Mouse (Mus musculus) C2C12 (cell line): ENCODE results near the gene Zfp809.

ENCODE experiments used
- CTCF ChIP-seq: IDR thresholded peaks from one replicate; pipeline ENCODE4 v1.5.1; 2011; ENCODE audit not compliant: control insufficient read depth, insufficient read depth, insufficient read length
- MYOD1 ChIP-seq: IDR thresholded peaks from one replicate; pipeline ENCODE4 v1.6.1; 2011; ENCODE audit warnings: low read depth; ENCODE audit not compliant: control insufficient read depth, insufficient read length
- MYOG ChIP-seq: IDR thresholded peaks from one replicate; pipeline ENCODE4 v1.6.1; 2011; ENCODE audit not compliant: control insufficient read depth, insufficient read length; ENCODE audit errors: extremely low read depth
- USF1 ChIP-seq: IDR thresholded peaks from one replicate; pipeline ENCODE4 v1.6.1; 2011; ENCODE audit warnings: low read depth, mild to moderate bottlenecking, control low read depth, moderate library complexity

DNA sequence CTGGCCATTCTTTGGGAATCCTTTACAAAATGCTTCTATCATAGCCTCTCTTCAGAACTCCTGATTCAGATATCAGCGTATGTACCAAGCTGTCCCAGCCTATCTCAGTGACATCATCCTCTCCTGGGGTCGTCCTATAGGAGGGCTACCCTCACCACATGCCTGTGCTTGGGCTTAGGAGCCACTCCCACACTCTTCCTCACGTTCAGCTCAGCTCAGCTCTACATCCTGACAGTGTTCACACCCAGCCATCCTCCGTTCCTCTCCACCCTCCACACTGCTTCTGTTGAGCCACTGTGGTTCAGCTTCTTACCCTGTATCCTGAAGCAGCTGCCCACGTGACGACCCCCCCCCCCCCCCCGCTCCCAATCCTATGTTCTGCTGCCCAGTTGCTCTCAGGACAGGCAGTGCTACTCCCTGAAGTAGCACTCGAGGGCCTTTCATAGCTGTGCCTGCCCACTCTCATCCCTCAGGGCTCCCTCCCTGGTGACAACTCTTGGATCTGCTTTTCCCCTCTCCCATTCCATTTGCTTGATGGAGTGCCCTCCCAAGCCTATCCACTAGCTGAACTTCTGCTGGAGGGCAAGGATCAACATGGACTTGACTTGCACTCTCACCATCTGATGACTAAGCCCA lies 7.5 kb upstream of the Zfp809 start:
- TF ChIP-seq CTCF (no peak), USF1 (no peak), MYOD1 (no peak), MYOG (no peak)
